Mouse (Mus musculus) adrenal gland, adult 10 weeks (tissue): ENCODE results near the gene Zfp995. TPM values are rescaled to one million over a fixed set of nuclear protein-coding genes. Genes with fewer than 3 reads are reported as not detected.

Experiments used
- polyA plus RNA-seq: library from polyadenylated mRNA; stranded (reverse); fragments of 350-450 nt; fragmentation: Illumina TruSeq; extraction: RNeasy Lipid Tissue Mini Kit (QIAGEN cat#74804); gene quantifications from one replicate; pipeline ENCODE4 v1.2.3, GENCODE M21; 2014; ENCODE audit warnings: low read depth, low replicate concordance

Zfp995 gene
- 12.0 TPM for polyA plus RNA-seq

GRCm38 (mm10) chr17:21909456-21910052, at the start of gene Zfp995:
TSS of gene Zfp995 (minus strand) at chr17:21909926.

GRCm38 (mm10) chr17:21845545-21846321, 64.0 kb downstream of the Zfp995 start, which contains the start of gene Zfp820:
TSS of gene Zfp820 (minus strand) at chr17:21845772.

Other genes with a start within 250 kb of the Zfp995 start
- gene Gm10226, start 218.1 kb downstream of the Zfp995 start, polyA plus RNA-seq = 49.7 TPM
- gene Zfp760, start 202.2 kb downstream of the Zfp995 start, polyA plus RNA-seq = 27.3 TPM
- 30.1 TPM for gene Zfp229, start 179.1 kb downstream of the Zfp995 start, polyA plus RNA-seq
- gene Zfp820, start 64.2 kb downstream of the Zfp995 start, polyA plus RNA-seq = 10.3 TPM
- 70.2 TPM for gene Zfp942, start 52.5 kb upstream of the Zfp995 start, polyA plus RNA-seq
- gene Zfp943, start 52.6 kb upstream of the Zfp995 start, polyA plus RNA-seq = 75.6 TPM